Mouse (Mus musculus): Measurements from ENCODE around the gene Nsdhl. TPM values are rescaled to one million over a fixed set of nuclear protein-coding genes. Genes with fewer than 3 reads are reported as not detected.

Nsdhl gene
- polyA plus RNA-seq, 1 experiment = 42.6 TPM

DNA sequence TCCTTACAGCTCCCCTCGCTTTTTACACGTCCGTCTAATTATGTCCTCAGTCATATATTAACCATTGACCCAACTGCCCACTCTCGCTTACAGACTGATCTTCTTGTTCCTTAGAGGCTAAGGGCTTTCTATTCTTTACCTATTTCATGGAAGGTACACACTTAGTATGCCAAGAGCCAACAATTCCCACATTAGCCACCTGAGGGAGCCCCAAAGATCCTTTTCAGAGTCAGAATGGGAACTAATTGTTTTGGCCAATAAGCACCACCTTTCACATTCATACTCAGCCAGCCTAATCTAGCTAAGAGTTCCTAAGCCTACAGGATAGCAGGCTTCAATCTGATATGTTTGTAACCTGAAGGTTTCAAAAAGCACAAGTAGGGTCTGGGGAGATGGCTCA is 42.1 kb downstream of the Nsdhl start:
- TF ChIP-seq POLR2A (IDR thresholded peaks at IDR 0.05; ENCODE audit: borderline replicate concordance, extremely low read depth, insufficient read depth, insufficient read length, poor library complexity, severe bottlenecking) (no peak), CTCF (IDR thresholded peaks at IDR 0.05; ENCODE audit: borderline replicate concordance, extremely low read depth, insufficient read depth, insufficient read length) (peak; percentile 1; the same call in 1 of the 2 replicates)
- no peak for DNase-seq (ENCODE audit: low read depth)

GRCm38 (mm10) chrX:72961511-72961910 is 43.2 kb downstream of the Nsdhl start:
- no peak for DNase-seq (ENCODE audit: low read depth)
- no peak for TF ChIP-seq CTCF (IDR thresholded peaks at IDR 0.05; ENCODE audit: borderline replicate concordance, extremely low read depth, insufficient read depth, insufficient read length)
- TF ChIP-seq POLR2A (IDR thresholded peaks at IDR 0.05; ENCODE audit: borderline replicate concordance, extremely low read depth, insufficient read depth, insufficient read length, poor library complexity, severe bottlenecking) = no peak

DNA sequence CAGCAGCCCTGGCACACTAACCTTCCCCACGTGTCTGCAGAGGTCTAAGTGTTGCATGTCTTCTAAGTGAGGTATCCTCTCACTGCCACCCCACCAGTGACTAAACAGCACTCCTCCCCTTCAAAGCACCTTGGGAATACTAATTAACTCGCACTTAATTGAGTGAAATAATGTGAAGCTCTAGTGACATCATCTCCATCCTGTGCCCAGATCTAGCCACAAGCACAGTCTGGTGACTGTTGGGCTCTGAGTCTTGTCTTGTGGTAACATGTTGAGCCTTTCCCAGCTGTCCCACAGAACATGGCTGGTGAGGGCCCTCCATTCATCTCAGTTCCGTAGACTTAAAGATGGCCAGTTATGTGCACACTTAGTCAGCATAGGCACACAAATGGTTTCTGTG is 44.4 kb downstream of the Nsdhl start:
- no peak for TF ChIP-seq POLR2A (IDR thresholded peaks at IDR 0.05; ENCODE audit: borderline replicate concordance, extremely low read depth, insufficient read depth, insufficient read length, poor library complexity, severe bottlenecking)
- no peak for TF ChIP-seq CTCF (IDR thresholded peaks at IDR 0.05; ENCODE audit: borderline replicate concordance, extremely low read depth, insufficient read depth, insufficient read length)
- DNase-seq (ENCODE audit: low read depth) = no peak

DNA sequence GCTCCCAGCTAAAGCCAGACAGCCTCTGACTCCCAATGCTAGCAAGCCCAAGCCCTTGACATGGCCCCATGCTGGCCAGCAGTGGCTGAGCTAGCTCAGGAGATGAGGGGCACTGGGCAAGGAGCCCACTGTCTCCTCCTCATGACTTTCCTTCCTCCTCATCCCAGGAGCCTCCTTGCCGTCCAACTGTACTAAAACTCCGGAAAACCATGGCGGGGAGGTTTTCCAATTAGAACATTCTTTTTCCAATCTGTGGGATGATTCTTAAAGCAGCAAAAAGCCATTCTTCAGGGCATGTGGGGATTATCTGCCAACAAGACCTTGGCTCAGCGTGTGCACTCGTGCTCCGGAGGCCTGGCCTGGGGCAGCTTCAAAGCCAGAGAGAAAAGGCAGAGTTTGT is 64.5 kb downstream of the Nsdhl start:
- TF ChIP-seq POLR2A (IDR thresholded peaks at IDR 0.05; ENCODE audit: borderline replicate concordance, extremely low read depth, insufficient read depth, insufficient read length, poor library complexity, severe bottlenecking) (no peak), CTCF (IDR thresholded peaks at IDR 0.05; ENCODE audit: borderline replicate concordance, extremely low read depth, insufficient read depth, insufficient read length) (no peak)
- no peak for DNase-seq (ENCODE audit: low read depth)

DNA sequence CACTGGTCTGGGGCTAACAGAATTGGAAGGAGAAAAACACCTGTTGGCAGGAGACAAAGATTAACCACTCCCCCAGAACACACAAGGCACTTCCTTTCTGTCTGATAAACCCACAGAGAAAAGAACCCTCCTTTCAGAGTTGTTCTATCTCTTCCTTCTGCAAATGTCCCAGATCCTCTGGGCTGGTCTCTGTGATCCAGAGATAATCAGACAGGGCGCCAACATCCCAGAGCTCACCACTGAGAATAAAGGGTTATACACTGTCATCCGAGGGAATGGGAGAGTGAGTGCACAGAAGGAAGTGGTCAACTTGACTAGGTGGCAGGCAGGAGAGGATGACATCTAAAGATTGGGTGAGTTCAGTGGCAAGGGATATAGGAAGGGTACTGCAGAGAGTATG is 67.2 kb downstream of the Nsdhl start:
- no peak for DNase-seq (ENCODE audit: low read depth)
- no peak for TF ChIP-seq CTCF (IDR thresholded peaks at IDR 0.05; ENCODE audit: borderline replicate concordance, extremely low read depth, insufficient read depth, insufficient read length)
- no peak for TF ChIP-seq POLR2A (IDR thresholded peaks at IDR 0.05; ENCODE audit: borderline replicate concordance, extremely low read depth, insufficient read depth, insufficient read length, poor library complexity, severe bottlenecking)

DNA sequence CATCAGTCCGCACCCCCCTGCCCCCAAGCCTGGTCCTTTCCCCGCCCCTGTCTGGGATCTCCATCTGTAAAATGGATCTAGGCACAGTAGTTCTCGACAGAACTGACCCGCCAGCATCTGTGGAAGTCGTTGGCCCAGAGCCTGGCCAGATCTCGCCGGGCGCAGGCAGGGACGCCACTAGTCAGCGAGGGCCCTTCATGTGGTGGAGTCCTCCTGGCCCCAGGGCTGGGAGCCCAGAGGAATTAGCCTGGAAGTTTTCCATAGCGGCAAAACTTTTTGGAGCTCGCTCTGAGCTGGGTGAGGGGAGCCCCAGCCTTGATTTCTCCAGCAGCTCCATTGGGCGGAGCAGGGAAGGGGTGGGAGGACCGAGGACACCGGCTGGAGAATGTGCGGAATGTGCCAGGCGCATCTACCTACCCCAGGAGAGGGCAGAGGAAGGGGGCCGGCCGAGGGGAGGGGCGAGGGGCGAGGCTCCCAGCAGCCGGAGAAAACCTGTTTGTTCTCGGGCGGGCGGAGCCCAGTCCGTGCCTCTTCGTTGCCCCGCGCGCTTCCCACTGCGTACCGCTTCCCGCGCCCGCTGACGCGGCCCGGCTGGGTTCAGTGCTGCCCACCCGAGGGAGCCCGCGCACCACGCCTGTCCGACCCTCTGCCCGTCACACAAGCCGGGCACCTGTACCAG is 68.6 kb downstream of the Nsdhl start, which contains the start of gene Zfp185:
Gene Zfp185 (plus strand): TSS at position 499 of the 679 bp plus-strand sequence.
- peak; percentile 41 for DNase-seq (ENCODE audit: low read depth)
- TF ChIP-seq POLR2A (IDR thresholded peaks at IDR 0.05; ENCODE audit: borderline replicate concordance, extremely low read depth, insufficient read depth, insufficient read length, poor library complexity, severe bottlenecking) (no peak), CTCF (IDR thresholded peaks at IDR 0.05; ENCODE audit: borderline replicate concordance, extremely low read depth, insufficient read depth, insufficient read length) (no peak)

GRCm38 (mm10) chrX:72987520-72987905 is 69.2 kb downstream of the Nsdhl start:
- no peak for DNase-seq (ENCODE audit: low read depth)
- TF ChIP-seq CTCF (IDR thresholded peaks at IDR 0.05; ENCODE audit: borderline replicate concordance, extremely low read depth, insufficient read depth, insufficient read length) = no peak
- no peak for TF ChIP-seq POLR2A (IDR thresholded peaks at IDR 0.05; ENCODE audit: borderline replicate concordance, extremely low read depth, insufficient read depth, insufficient read length, poor library complexity, severe bottlenecking)

DNA sequence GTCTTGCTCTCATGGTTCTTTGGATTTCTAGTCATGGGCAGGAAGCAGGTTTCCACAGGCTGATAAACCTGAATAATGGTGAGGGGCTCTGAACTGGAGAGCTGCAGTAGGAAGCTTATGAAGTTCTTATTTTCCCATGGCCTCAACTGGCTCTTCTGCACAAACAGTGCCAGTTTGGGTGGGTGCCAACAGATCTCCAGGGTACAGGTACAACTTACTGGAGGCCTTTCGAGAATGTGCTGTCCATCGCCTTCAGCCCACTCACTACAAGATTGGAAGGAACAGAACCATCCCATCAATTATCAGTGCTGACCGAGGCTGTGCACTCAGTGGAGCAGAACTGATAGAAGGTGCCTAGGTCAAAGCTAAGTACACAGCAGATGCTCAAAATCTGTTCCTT is 70.1 kb downstream of the Nsdhl start:
- no peak for TF ChIP-seq CTCF (IDR thresholded peaks at IDR 0.05; ENCODE audit: borderline replicate concordance, extremely low read depth, insufficient read depth, insufficient read length)
- no peak for TF ChIP-seq POLR2A (IDR thresholded peaks at IDR 0.05; ENCODE audit: borderline replicate concordance, extremely low read depth, insufficient read depth, insufficient read length, poor library complexity, severe bottlenecking)

GRCm38 (mm10) chrX:72990581-72990980 is 72.2 kb downstream of the Nsdhl start:
- no peak for TF ChIP-seq CTCF (IDR thresholded peaks at IDR 0.05; ENCODE audit: borderline replicate concordance, extremely low read depth, insufficient read depth, insufficient read length)
- no peak for TF ChIP-seq POLR2A (IDR thresholded peaks at IDR 0.05; ENCODE audit: borderline replicate concordance, extremely low read depth, insufficient read depth, insufficient read length, poor library complexity, severe bottlenecking)
- DNase-seq (ENCODE audit: low read depth) = no peak

More for the DNA sequence above, 70.1 kb downstream of the Nsdhl start:
- no peak for DNase-seq (ENCODE audit: low read depth)

- DNase-seq (ENCODE audit: low read depth) = peak; percentile 2
- peak; percentile 41; the same call in 1 of the 2 replicates for TF ChIP-seq CTCF (IDR thresholded peaks at IDR 0.05; ENCODE audit: borderline replicate concordance, extremely low read depth, insufficient read depth, insufficient read length)
- TF ChIP-seq POLR2A (IDR thresholded peaks at IDR 0.05; ENCODE audit: borderline replicate concordance, extremely low read depth, insufficient read depth, insufficient read length, poor library complexity, severe bottlenecking) = no peak
These were observed 74.0 kb downstream of the Nsdhl start for GRCm38 (mm10) chrX:72992291-72992919.

DNA sequence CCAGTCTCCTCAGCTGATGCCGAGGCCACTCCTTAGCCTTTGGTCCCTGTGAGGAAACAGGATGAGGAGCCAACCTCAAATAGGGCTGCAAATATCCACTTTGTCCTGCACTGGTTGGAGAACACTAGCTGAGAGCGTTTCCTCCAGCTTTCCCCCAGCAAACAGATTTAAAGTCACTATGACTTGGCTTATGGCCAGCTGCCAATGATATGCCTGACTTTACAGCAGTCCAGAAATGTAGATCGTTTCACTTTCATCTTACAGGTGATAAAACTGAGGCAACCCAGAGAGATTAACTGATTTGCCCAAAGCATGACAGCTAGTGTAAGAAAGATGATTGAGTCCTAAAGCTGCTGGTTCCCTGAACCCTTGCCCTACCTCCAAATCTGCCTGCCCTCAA is 77.2 kb downstream of the Nsdhl start:
- no peak for DNase-seq (ENCODE audit: low read depth)

GRCm38 (mm10) chrX:73003110-73003509 is 84.8 kb downstream of the Nsdhl start:
- DNase-seq (ENCODE audit: low read depth) = no peak
- TF ChIP-seq CTCF (IDR thresholded peaks at IDR 0.05; ENCODE audit: borderline replicate concordance, extremely low read depth, insufficient read depth, insufficient read length) (no peak), POLR2A (IDR thresholded peaks at IDR 0.05; ENCODE audit: borderline replicate concordance, extremely low read depth, insufficient read depth, insufficient read length, poor library complexity, severe bottlenecking) (no peak)

More for the DNA sequence above, 77.2 kb downstream of the Nsdhl start:
- TF ChIP-seq CTCF (IDR thresholded peaks at IDR 0.05; ENCODE audit: borderline replicate concordance, extremely low read depth, insufficient read depth, insufficient read length) = no peak
- no peak for TF ChIP-seq POLR2A (IDR thresholded peaks at IDR 0.05; ENCODE audit: borderline replicate concordance, extremely low read depth, insufficient read depth, insufficient read length, poor library complexity, severe bottlenecking)
